Mouse (Mus musculus): ENCODE measurements at regions not wholly inside any gene's neighbourhood (a gene's known extent, or its start where the extent isn't known, plus 50 kb on each side); places are given as distances from the start of the nearest gene placed in this dataset.

DNA sequence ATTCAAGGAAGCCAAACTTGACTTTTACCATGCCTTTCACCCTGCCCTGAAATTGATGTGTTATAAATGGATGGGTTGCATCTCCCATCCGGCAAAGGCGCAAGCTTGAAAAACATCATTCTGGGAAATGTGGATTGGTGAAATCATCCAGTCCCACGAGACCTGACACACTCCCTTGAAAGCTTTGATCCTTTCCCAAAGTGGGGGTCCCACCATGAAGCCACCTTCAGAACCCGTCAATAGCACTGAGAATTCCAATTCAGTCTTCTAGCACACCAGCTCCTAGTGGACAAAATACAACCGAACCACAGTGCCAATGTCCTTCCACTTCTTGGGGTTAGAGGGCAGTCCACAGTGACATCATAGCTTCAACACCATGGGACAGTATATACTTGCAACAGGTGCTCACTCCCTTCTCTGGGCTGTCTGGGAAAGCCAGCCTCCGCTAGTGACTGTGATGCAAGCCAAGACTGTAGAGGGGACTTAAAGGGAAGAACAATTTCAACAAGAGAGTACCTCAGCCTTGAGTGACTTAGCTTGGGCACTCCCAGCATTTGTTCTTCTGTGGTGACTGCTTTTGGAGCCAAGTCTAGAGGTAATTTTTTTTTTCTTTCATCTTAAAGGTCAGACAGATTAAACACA, 126.6 kb upstream of the Gmds start:
- WGBS = 81% methylated on average over 6 of the region's 6 CpGs
- TF ChIP-seq POLR2A (IDR thresholded peaks at IDR 0.05; ENCODE audit: borderline replicate concordance, control insufficient read depth, low read depth, low read length) (no peak), CTCF (IDR thresholded peaks at IDR 0.05; ENCODE audit: control insufficient read depth, insufficient read depth, low read length) (no peak)
- Histone ChIP-seq H3K4me1 (ENCODE audit: control insufficient read depth, insufficient read depth, low read length) (no peaks in the 10 kb centered on the region), H3K27ac (ENCODE audit: control insufficient read depth, insufficient read depth, low read depth, low read length, poor library complexity) (no peak overlapping the region), H3K4me3 (replicated peaks; ENCODE audit: control insufficient read depth, low read depth, low read length) (no peak overlapping the region)

DNA sequence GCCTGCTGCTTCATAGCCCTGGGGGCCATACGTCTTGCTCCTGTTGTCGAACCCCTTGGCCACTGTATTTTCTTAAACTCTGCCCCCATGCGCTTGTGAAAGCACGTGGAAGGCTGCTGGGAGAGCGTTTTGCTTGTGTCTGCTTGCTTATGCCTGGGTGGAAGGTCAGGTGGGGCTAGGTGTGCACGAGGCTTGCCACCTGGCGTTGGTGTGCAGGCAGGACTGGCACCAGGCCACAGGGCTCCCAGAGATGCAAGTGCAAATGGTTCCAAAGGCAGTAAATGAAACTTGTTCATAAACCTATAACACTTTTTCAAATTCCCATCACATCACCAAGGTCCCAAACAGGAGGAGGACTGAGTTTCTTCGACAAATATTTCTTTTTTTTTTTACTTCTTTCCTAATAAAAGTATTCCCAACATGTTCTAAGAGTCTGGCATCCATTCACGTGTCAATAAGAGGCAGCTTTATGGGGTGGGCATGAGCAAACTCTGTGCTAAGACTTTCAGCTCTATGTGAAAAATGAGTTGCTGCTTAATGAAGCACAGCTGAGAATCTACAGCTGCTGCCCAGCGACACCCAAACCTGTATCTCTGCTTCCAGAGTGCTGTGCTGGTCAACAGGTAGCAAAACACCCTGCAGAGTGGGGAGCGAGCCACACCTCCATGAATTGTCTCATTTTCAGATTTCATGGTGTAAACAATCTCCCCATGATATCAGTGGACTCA, 116.0 kb upstream of the Gmds start:
- TF ChIP-seq POLR2A (IDR thresholded peaks at IDR 0.05; ENCODE audit: borderline replicate concordance, control insufficient read depth, low read depth, low read length) (no peak), CTCF (IDR thresholded peaks at IDR 0.05; ENCODE audit: control insufficient read depth, insufficient read depth, low read length) (no peak)
- H3K4me3 ChIP-seq (replicated peaks; ENCODE audit: control insufficient read depth, low read depth, low read length) = no peak overlapping the region
- no peaks in the 10 kb centered on the region for H3K4me1 ChIP-seq (ENCODE audit: control insufficient read depth, insufficient read depth, low read length)
- 78% methylated on average over 11 of the region's 11 CpGs for WGBS
- no peak overlapping the region for H3K27ac ChIP-seq (ENCODE audit: control insufficient read depth, insufficient read depth, low read depth, low read length, poor library complexity)

DNA sequence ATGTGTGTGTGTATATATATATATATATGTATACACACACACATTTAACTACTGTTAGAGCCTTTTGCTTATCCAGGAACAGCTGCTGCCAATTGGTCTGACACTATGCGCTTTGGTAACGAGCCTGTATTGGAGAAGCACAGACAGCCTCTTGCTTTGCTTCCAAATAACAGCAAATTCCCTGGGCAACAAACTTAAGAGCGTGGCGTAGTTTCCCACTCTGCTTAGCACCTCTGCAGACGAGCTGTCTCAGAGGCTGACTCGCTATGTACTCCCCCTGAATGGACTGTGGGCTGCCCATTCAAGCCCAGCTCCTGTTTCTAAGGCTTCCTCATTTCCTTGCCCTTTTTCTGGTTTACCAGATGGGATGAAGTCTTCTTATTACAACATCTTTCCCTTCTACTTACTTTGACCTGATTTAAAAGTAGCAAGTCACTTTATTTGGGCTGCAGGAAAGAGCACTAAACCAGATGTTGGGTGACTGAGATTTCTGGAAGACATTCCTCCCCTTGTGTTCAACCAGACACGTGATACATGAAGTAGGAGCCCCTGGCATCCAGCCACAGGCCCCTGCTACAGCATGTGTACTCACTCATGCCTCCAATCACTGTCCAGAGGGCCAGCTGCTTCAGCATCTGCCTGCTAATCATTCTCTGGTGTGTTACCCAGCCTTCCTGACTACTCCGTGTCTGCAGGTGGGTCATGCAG, 111.3 kb upstream of the Gmds start:
- 77% methylated on average over 8 of the region's 8 CpGs for WGBS
- Histone ChIP-seq H3K27ac (ENCODE audit: control insufficient read depth, insufficient read depth, low read depth, low read length, poor library complexity) (no peak overlapping the region), H3K4me3 (replicated peaks; ENCODE audit: control insufficient read depth, low read depth, low read length) (no peak overlapping the region), H3K4me1 (ENCODE audit: control insufficient read depth, insufficient read depth, low read length) (no peaks in the 10 kb centered on the region)
- TF ChIP-seq POLR2A (IDR thresholded peaks at IDR 0.05; ENCODE audit: borderline replicate concordance, control insufficient read depth, low read depth, low read length) (no peak), CTCF (IDR thresholded peaks at IDR 0.05; ENCODE audit: control insufficient read depth, insufficient read depth, low read length) (no peak)

DNA sequence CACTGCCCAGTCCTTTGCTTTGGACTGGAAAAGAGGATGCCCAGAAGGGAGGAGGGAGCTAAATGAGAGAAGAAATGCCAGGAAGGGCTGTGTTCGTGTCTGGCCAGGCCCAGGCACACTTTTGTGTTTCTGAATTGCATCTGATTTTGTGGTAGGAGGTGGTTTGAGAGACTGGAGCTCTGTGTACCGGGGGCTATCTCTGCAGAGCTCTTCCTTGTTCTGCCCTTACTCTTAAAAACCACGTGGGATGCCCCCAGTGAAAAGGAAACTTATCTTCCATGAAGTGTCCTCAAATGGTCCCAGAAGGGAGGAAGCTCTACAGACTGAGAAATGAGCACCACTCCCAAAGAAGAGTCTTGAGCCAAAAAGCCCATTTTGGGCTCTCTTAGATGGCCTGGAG, 106.0 kb upstream of the Gmds start:
- Histone ChIP-seq H3K4me1 (ENCODE audit: control insufficient read depth, insufficient read depth, low read length) (no peaks in the 10 kb centered on the region), H3K4me3 (replicated peaks; ENCODE audit: control insufficient read depth, low read depth, low read length) (no peak overlapping the region), H3K27ac (ENCODE audit: control insufficient read depth, insufficient read depth, low read depth, low read length, poor library complexity) (no peak overlapping the region)
- no peak for TF ChIP-seq CTCF (IDR thresholded peaks at IDR 0.05; ENCODE audit: control insufficient read depth, insufficient read depth, low read length)
- TF ChIP-seq POLR2A (IDR thresholded peaks at IDR 0.05; ENCODE audit: borderline replicate concordance, control insufficient read depth, low read depth, low read length) = no peak
- WGBS = 45% methylated on average over 3 of the region's 3 CpGs

DNA sequence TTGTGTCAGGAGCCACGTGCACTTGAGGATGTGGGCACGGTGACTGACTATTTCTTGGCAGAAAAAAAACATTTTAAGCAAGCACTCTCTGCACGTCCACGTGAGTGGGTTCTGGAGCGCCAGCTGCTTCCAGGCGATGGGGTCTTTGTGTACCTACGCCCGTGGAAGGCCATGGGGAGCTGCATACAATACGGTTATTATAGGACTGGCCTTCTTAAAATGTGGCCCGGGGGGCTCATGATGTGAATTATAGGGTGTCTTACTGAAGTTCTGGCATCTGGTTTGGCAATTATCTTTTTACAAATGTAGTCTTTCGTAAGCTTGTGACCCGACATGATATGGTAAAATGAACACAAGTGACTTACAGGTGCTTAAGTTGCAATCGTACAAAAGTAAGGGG, 103.5 kb upstream of the Gmds start:
- TF ChIP-seq CTCF (IDR thresholded peaks at IDR 0.05; ENCODE audit: control insufficient read depth, insufficient read depth, low read length) = no peak
- TF ChIP-seq POLR2A (IDR thresholded peaks at IDR 0.05; ENCODE audit: borderline replicate concordance, control insufficient read depth, low read depth, low read length) = no peak
- Histone ChIP-seq H3K27ac (ENCODE audit: control insufficient read depth, insufficient read depth, low read depth, low read length, poor library complexity) (no peak overlapping the region), H3K4me3 (replicated peaks; ENCODE audit: control insufficient read depth, low read depth, low read length) (no peak overlapping the region), H3K4me1 (ENCODE audit: control insufficient read depth, insufficient read depth, low read length) (no peaks in the 10 kb centered on the region)
- WGBS = 77% methylated on average over 13 of the region's 13 CpGs

DNA sequence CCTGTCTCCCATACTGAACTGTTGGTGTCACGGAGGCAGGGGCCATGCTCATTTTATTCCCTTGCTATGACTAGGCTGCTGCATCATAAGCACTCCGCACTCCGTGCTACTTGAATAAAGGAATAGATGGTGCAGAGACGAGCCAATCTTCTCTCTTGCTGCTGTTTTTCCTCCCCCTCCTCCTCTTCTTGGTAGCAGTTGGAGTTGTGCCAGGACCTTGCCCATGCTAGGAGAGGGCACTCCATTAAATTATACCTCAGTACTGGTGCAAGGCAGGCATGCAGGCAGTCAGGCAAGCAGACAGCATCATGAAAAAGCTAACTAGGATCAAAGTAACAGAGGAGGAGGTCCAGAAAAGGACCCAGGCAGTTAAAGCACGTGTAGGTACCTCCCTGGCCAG, 96.6 kb upstream of the Gmds start:
- TF ChIP-seq POLR2A (IDR thresholded peaks at IDR 0.05; ENCODE audit: borderline replicate concordance, control insufficient read depth, low read depth, low read length) (no peak), CTCF (IDR thresholded peaks at IDR 0.05; ENCODE audit: control insufficient read depth, insufficient read depth, low read length) (no peak)

DNA sequence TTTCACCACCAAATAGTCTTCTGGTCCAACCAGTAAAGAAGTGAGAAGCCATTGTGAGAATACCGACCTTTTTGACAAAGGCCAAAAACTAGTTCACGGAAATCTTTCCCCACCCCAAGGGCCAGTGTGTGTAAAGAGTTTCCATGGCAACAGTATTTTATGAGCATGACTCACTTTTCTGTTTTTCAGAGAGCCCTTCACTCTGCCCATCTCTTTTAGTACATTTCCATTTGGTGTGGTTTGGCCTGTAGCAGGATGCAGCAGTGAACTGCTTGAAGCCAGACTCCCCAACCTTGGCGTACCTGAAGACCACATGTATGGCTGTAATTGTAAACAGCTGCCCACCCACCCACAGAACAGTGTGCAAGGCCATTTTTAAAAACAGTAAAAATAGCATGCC, 89.9 kb upstream of the Gmds start:
- Histone ChIP-seq H3K27ac (ENCODE audit: control insufficient read depth, insufficient read depth, low read depth, low read length, poor library complexity) (no peak overlapping the region), H3K4me3 (replicated peaks; ENCODE audit: control insufficient read depth, low read depth, low read length) (no peak overlapping the region), H3K4me1 (ENCODE audit: control insufficient read depth, insufficient read depth, low read length) (no peaks in the 10 kb centered on the region)
- WGBS = 72% methylated on average over 3 of the region's 3 CpGs
- TF ChIP-seq CTCF (IDR thresholded peaks at IDR 0.05; ENCODE audit: control insufficient read depth, insufficient read depth, low read length) = no peak
- TF ChIP-seq POLR2A (IDR thresholded peaks at IDR 0.05; ENCODE audit: borderline replicate concordance, control insufficient read depth, low read depth, low read length) = no peak

More for the DNA sequence above, 96.6 kb upstream of the Gmds start:
- no peak overlapping the region for H3K4me3 ChIP-seq (replicated peaks; ENCODE audit: control insufficient read depth, low read depth, low read length)
- no peak overlapping the region for H3K27ac ChIP-seq (ENCODE audit: control insufficient read depth, insufficient read depth, low read depth, low read length, poor library complexity)
- 65% methylated on average over 5 of the region's 5 CpGs for WGBS
- no peaks in the 10 kb centered on the region for H3K4me1 ChIP-seq (ENCODE audit: control insufficient read depth, insufficient read depth, low read length)

DNA sequence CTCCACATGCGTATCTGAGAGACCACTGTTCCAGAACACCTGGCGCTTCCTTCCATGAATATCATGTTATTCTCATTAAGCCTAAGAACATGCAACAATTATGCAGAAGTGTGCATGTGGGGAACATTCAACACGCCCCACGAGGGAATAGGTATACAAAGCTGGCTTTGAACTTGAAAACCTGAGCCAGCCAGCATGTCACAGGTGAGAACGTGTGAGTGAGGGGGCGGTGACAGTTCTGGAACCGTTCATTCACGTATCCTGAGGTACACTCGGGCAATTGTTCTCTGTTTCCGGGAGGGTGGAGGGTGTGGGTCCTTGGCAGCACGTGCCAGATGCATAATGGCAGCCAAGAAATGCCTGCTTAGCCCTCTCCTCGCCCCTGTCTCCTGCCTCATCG, 88.4 kb upstream of the Gmds start:
- 81% methylated on average over 13 of the region's 13 CpGs for WGBS
- TF ChIP-seq POLR2A (IDR thresholded peaks at IDR 0.05; ENCODE audit: borderline replicate concordance, control insufficient read depth, low read depth, low read length) (no peak), CTCF (IDR thresholded peaks at IDR 0.05; ENCODE audit: control insufficient read depth, insufficient read depth, low read length) (no peak)
- Histone ChIP-seq H3K4me1 (ENCODE audit: control insufficient read depth, insufficient read depth, low read length) (no peaks in the 10 kb centered on the region), H3K4me3 (replicated peaks; ENCODE audit: control insufficient read depth, low read depth, low read length) (no peak overlapping the region), H3K27ac (ENCODE audit: control insufficient read depth, insufficient read depth, low read depth, low read length, poor library complexity) (no peak overlapping the region)

All from bone marrow, adult 2 months (tissue).